Mouse (Mus musculus): ENCODE measurements around the gene Ptgir.
"Not testable (repeated sequence)": the region's sequence is repeated elsewhere in the genome, so short reads cannot be mapped to it uniquely, and the experiment has no call there.

The Ptgir gene

DNA sequence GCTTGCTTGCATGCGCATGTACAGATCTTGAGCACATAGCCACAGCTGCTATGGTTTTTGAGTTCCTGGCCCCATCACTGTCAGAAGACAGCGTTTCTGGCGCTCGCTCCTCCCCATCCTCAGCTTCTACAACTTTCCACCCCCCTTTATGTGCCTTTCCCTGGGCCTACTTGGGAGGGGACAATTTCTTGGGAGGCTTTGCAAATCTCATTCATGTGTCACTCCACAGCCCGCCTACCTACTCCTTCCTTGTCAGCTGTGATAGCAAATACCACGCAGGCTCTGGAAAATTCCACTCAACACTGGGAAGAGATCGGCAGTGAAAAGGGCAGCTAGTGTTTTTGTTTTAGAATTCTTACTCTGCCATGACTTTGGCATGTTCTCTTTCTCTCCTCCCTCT, 34.0 kb downstream of the Ptgir start:
- DNase-seq (ENCODE audit: low spot score): no peak

DNA sequence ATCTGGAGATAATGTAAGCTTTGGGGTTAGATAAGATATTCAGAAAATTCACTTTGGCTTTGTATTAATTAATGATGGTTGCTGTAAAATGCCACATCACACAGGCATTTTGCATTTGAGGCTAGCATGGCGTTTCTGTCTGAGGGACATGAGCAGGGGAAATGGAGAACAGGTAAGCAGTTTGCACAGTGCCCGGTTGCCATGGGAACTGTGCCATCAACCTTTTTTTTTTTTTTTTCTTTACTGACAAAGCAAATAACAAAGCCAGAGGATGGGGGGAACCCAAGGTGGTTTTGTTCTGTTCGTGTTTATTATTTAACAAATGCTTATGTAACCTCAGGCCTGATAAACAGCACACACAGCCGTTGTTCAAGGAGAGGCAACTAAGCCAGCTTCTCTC, 36.6 kb downstream of the Ptgir start:
- no peak for DNase-seq (ENCODE audit: low spot score)

DNA sequence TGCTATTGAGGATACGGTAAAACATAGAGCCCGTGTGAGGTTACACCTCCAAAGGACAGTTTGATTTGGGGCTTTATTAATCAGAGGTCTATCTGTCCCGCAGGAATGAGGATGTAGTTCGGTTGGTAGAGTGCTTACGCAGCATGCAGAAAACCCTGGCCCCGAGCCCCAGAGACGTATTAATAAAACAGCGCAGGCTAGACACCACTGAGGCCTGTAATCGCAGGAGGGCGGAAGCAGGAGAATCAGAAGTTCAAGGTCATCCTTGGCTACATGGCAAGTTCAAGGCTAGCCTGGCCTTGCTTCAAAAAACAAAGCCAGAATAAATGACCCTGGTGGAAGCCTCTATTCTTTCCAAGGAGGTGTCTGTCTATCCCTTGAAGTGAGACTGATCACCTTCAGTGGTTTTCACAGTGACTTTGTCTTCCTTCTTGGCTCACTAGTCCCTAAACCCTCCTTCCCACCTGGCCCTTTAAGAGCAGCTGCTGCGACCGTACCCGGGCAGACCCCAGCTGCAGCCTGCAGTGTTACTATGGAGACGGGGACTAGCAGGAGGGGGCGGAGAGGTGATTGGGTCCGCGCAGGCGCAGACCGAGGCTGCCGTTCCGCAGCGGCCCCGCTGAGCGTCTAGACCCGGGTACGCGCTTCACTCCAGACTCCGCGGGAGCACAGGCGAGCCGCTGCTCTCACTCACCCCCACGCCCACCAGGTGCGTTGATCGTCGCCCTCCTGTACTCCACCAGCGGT, 37.9 kb downstream of the Ptgir start, which contains the start of gene Pnmal2:
Gene Pnmal2, plus strand, starts transcription at position 622 of the 747 bp plus-strand sequence.
- peak; percentile 86 for DNase-seq (ENCODE audit: low spot score)

DNA sequence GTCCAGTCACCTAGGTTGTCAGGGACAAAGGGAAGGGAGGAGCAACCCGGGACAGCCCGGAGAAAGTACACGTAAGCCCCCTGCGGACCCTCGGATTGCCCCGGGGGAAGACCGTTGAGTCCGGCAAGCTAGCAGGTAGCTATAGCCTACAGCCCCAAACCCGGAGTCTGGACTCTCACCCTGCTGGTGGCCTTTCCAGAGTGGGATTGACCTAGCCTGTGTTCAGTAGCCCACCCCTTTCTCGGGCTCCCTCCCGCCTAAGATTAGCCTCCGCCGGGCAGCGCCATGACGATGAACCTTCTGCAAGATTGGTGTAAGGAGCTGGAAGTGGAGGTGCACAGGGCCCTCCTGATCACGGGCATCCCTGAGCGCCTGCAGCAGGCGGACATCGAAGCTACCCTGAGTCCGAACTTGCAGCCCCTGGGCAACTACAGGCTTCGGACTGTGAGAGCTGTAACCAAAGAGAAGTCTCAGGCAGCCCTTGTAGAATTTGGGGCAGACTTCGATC, 38.6 kb downstream of the Ptgir start:
- DNase-seq (ENCODE audit: low spot score): no peak

DNA sequence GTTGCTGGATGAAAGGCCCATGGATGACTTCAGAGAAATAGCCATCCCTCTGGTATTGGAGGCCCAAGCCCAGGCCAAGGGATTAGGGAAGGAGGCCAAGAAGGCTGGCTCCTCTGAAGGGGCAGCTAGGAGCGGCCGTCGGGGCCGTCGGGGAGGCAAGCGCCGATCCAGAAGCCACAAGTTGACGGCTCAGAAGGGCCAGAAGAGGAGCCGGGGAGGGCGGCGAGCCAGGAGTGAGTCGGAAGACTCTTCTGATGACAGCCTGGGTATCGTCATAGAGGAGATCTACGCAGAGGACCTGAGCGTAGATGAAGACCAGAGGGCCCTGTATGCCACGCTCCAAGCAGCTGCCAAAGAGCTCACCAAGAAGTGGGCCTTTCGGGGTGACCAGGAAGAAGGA, 39.1 kb downstream of the Ptgir start:
- no peak for DNase-seq (ENCODE audit: low spot score)

DNA sequence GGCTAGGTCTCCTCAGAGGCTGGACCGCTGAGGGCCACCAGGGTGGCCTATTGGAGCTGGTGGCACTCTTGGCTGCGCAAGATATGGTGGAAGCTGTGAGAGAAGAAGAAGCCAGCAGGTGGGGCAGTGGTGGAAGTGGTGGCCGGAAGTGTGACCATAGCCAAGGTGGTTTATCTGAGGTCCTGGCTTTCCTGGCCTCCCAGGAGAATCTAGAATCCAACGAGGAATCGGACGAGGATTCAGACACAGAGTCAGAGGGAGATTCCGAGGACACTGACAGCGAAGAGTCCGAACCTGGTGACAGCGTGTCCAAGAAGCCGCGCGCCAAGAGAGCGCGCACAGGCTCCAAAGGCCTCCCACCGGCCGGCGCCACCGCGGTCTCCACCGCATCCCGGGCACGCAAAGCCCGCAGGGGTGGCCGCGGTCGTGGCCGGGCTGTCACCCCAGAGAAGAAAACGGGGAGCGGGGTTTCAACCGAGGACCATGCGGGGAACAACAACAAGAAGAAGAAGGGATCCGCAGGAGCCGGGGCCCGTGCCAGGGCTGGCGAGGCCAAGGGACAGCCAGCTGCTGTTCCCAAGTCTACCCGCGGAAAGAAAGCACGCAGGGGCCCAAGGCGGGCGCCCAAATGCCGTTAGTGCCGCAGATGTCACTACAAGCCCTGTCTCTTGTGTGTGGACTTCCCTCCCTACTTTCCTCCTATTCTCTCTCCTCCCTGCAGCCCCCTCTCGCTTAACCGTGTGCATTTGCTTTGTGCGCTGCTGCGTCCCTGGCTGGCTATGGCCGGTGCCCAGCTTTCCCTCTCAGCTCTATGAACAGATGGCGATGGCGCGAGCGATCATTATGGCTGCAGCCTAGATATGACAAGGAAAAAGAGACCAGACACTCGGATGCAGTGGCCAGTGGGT, 40.4 kb downstream of the Ptgir start:
- no peak for DNase-seq (ENCODE audit: low spot score)

DNA sequence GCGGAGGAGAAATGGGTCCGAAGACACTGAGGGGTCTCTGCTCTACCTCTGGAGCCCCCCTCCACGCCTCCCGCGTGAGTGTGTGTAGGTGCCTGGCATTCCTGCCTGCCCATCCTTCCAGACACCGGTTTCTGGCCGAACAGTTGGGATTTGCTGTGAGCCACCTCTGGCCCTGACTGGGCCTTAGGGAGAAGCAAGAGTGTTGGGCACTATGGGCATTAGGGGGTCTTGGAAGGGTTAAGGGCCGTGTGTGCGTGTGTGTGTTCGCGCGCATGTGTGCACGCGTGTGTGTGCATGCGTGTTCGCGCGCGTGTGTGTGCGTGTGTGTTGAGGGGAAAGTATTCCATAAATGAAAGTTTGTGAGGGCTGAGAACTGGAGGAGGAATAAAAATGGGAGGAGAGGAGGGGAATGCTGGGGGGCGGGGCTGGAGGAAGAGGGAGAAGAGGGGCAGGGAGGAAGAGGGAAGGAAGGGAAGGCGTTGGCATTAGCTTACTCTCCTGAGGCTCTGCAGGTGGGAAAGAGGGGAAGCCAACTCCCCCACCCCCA, 41.1 kb downstream of the Ptgir start:
- no peak for DNase-seq (ENCODE audit: low spot score)

DNA sequence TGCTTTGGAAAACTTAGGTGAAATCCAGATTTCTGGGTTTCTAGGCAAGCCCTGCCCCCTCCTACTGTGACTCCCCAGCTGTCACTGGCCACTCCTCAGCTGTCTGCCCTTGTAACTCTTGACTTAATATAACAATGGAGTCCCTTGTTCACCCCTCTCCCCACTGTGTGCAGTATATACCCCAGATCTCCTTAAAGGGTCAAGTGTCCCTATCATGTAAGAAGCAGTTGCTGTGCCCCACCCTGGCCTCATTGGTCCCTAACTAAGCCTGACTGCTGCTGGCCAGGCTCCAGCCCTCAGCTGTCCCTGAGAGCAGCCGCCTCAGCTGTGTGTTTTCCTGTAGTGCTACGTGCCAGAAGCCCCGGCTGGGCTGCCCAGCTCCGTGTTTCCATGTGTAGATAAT, 41.7 kb downstream of the Ptgir start:
- DNase-seq (ENCODE audit: low spot score): no peak

DNA sequence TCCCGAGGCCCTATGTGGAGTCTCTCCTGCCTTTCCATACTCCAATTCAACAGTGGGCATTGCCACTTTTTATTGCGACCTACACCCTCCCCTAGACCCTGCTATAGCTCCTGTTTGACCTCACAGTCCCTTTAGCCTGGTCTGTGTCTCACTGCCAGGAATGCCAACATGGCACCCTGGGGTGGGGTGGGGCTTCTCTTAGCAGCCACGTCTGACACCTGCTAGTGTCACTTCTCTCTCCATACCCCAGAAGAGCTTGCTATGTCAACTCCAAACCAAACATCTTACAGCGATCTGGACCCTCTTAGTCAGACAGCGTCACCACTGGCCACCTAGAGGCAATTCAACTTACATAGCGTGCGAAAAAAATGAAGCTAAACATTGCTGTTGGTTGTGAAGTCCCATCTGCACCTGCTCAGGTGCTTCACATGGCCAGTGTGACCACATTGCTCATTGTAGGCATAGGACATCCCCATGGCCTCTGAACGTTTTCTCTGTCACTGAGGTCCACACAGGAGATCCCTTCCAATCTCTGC, 42.7 kb downstream of the Ptgir start:
- no peak for DNase-seq (ENCODE audit: low spot score)

DNA sequence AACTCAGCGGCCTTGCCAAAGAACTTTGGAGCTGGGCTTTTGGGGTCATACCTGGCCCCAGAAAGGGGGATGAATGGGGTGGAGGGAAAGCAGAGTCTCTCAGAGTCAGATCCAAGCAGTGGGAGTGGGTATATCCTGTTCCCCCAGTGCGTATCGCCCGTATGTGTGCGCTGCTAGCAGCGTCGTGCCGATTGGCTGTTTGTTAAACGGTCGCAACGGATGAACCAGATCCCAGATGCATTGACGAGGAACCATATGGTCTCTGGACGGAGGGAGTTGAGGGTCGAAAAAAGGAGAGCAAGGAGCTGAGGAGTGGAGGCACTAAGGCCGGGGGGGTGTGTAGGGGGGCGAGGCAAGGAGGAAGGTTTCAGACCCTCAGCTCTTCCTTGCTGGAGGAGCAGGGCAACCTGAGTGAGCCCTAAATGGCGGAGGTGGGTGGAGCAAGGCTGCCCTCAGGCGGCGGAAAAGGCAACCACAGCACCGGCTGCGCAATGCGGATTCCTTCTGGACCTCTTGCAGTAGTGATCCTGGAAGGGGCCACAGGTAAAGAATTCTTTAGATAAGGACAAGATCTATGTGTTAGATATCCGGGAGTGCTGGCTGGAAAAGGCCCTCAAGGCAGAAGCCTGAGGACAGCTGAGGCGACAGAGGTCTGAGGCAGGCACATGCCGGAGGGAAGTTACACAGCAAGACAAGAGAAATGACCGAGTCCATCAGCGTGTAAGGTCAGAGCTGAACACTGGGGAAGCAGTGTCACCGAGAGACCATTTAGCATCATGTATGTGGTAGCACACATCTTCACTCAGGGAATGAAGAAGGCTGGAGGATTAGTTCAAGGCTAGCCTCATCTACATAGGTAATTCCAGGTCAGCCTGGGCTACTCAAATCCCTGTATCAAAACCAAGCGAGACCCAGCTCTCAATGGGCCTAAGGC, 43.9 kb downstream of the Ptgir start:
- DNase-seq (ENCODE audit: low spot score): no peak

DNA sequence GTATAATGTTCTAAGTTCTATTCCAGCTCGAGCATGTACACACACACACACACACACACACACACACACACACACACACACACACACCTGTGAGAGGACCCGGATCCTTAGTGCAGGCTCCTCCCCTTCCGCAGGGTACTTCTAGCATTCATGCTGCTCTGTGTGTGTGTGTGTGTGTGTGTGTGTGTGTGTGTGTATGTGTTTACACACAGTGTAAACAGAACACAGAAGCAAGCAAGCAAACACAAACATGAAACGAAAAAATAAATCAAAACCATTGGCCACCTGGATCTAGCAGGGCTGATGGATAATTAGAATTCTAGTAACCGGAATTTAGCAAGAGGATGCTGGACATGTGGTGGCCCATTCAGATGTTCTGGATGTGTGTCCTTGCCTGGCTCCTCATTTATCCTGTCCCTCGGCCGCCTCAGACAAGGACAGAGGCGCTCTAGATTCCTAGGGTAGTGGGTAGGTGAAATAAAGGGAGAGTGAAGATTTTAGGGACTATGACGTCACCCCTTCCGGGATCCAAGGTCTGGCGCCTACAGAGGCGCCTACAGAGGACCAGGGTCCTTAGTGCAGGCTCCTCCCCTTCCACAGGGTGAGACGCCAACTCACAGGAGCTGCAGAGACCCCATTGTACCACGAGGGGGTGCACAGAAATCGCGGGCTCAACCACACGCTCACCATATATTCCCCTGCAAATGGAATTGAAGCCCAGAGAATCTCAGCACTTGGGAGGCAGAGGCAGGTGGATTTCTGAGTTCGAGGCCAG, 44.8 kb downstream of the Ptgir start:
- DNase-seq (ENCODE audit: low spot score): peak; percentile 51

DNA sequence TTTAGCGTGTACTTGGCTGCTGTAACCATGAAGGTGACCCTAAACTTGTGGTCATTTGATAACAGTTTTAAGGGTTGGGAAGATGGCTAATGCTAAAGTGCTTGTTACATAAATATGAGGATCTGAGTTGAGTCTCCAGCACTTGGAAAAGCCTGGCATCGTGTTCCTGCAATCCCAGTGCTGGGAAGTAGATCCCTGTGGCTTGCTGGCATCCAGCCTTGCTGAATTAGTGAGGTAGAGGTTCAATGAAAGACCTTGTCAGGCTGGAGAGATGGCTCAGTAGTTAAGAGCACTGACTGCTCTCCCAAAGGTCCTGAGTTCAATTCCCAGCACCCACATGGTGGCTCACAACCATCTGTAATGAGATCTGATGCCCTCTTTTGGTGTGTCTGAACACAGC, 47.5 kb downstream of the Ptgir start:
- not testable (repeated sequence) for DNase-seq (ENCODE audit: low spot score)

DNA sequence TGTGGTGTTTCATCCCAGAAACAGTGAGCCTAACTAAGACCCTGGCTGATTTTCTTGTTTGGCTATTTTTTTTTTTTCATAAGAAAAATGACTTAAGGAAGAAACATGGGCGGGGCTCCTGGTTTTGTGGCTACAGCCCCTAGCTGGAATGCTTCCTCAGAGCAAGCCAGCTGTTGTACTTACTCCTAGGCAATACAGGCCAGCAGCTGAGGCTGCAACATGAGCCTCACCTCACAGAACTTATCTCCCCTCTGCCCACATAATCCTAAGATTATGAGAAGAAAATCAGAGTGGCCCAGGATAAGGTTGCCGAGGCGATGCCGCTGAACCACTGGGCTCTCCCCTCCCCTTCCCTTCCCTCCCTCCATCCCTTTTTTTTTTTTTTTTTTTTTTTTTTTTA, 49.4 kb downstream of the Ptgir start:
- no peak for DNase-seq (ENCODE audit: low spot score)

DNA sequence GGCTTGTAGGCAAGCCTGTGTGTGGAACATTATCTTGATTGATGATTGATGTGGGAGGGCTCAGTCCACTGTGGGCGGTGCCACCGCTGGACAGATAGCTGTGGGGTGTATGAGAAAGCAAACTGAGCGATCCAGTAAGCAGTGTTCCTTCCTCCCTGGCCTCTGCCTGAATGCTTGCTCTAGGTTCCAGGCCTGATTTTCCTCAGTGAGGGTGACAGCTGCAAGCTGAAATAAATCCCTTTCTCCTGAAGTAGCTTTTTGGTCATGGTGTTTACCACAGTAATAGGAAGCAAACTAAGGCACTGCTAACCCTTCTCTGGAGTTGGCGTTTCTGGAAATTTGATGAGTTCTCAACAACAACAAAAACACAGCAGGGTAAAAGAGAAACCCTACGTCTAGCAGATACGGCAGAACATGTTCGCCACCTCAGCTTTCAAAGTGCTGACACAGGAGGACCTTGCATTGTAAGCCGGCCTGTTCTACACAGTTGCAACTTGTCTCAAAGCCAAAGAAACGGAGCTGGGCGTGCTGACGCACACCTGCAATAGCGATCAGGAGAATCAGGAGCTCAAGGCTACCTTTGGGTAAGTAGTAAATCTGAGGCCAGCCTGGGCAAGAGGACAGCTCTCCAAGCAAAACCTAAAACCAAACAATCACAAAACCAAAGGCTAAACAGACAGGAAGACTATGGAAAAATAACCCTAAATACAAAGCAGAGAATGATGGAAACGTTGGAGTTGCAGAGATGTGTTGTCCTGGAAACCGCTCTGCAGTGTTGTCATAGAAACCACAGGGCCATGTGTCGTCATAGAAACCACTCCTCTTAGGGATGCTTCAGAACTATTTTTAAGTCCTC, 50.3 kb downstream of the Ptgir start:
- DNase-seq (ENCODE audit: low spot score): no peak

DNA sequence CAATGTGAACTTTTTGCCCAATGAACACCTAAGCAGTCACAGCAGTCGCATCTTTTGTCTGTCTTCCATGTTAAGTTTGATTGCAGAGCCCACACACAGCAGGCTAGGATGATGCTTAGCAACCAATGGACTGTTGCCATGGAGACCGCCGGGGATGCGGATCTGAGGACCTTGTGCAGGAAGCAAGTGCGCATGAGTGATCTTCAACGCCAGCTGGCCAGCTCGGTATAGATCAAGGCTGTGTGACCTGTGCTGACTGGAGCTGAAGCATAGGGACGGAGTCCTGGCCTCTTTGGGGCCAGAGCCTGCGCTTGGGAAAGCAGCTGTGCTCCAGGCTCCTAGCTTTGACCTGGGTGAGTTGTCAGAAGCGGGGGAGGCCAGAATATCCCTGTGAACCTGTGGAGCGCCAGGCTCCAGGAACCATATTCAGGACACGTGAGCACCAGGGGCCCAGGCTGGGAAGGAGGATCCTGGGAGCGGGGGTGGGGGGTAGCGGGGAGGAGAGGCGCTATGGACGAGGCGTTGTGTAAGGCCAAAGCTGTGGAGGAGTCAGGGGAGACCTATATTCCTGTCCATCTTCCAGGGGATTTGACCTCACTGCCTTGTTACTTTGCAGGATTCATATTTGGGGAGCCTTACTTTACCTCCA, 53.4 kb downstream of the Ptgir start, which contains the start of gene Pnmal1:
Gene Pnmal1, plus strand, starts transcription at position 141 of the 649 bp plus-strand sequence.
- peak; percentile 68 for DNase-seq (ENCODE audit: low spot score)
